Mouse (Mus musculus) heart, embryonic 14.5 days (tissue): ENCODE measurements around the gene Ldlrad3. TPM values are rescaled to one million over a fixed set of nuclear protein-coding genes. Genes with fewer than 3 reads are reported as not detected.

Experiments used
- ATAC-seq: fragments of 200-750 bp; cut with Nextera tagmentation; 2 replicates; pipeline ENCODE4 v1.8.0; 2017; ENCODE audit warnings: low read depth, moderate TSS enrichment; ENCODE audit not compliant: insufficient number of reproducible peaks, insufficient read depth, low FRiP score
- H3K27ac ChIP-seq, 2 experiments: fragments of 200-500 bp in 1 of 2; fragments of 300-500 bp in 1 of 2; sonication (generic) in 1 of 2; replicated peaks in 1 of 2; 2 replicates each; pipeline ENCODE4 v1.5.1; 2012 to 2014; ENCODE audit warnings: low read depth in 2 of 2, low read length in 2 of 2, control low read depth in 1 of 2, mild to moderate bottlenecking in 1 of 2, mixed read lengths in 1 of 2; ENCODE audit not compliant: control insufficient read depth in 1 of 2, insufficient read depth in 1 of 2
- H3K27me3 ChIP-seq: fragments of 300-500 bp; sonication (generic); 2 replicates; pipeline ENCODE4 v1.6.1; 2014; ENCODE audit warnings: mild to moderate bottlenecking, low read length, control low read depth; ENCODE audit not compliant: control insufficient read depth, insufficient read depth
- H3K36me3 ChIP-seq: fragments of 300-500 bp; sonication (generic); 2 replicates; pipeline ENCODE4 v1.6.1; 2014; ENCODE audit warnings: mild to moderate bottlenecking, control low read depth, low read length, mixed read lengths; ENCODE audit not compliant: control insufficient read depth, insufficient read depth
- H3K4me1 ChIP-seq, 2 experiments: fragments of 200-500 bp in 1 of 2; fragments of 300-500 bp in 1 of 2; sonication (generic) in 1 of 2; 2 replicates each; pipeline ENCODE4 v1.6.1; 2012 to 2014; ENCODE audit warnings: low read length in 2 of 2, control low read depth in 1 of 2, mixed read lengths in 1 of 2; ENCODE audit not compliant: control insufficient read depth in 2 of 2, insufficient read depth in 2 of 2
- H3K4me2 ChIP-seq: fragments of 300-500 bp; sonication (generic); 2 replicates; pipeline ENCODE4 v1.6.1; 2014; ENCODE audit warnings: mild to moderate bottlenecking, low read length
- H3K4me3 ChIP-seq, 2 experiments: fragments of 200-500 bp in 1 of 2; fragments of 300-500 bp in 1 of 2; sonication (generic) in 1 of 2; 2 replicates each; pipeline ENCODE4 v1.5.1; 2012 to 2014; ENCODE audit warnings: low read length in 2 of 2, mild to moderate bottlenecking in 2 of 2, control low read depth in 1 of 2, low read depth in 1 of 2, moderate library complexity in 1 of 2; ENCODE audit not compliant: control insufficient read depth in 1 of 2, insufficient read depth in 1 of 2
- H3K9ac ChIP-seq: fragments of 300-500 bp; sonication (generic); 2 replicates; pipeline ENCODE4 v1.6.1; 2014; ENCODE audit warnings: mild to moderate bottlenecking, low read length
- H3K9me3 ChIP-seq: fragments of 300-500 bp; sonication (generic); 2 replicates; pipeline ENCODE4 v1.6.1; 2016; ENCODE audit warnings: low read length, control low read depth; ENCODE audit not compliant: control insufficient read depth
- WGBS: fragments of 180-500 bp; shearing (Covaris S2); extraction: QIAGEN DNeasy Blood & Tissue Kit; methylation state at CpG from one replicate; pipeline ENCODE4 v1.1.7; 2014; 5-methylcytosine and 5-hydroxymethylcytosine counted together
- polyA plus RNA-seq: library from polyadenylated mRNA; unstranded; fragments of >200 nt; fragmentation: Nextera tagmentation; extraction: Ambion mirVana; gene quantifications from 2 replicates; pipeline ENCODE4 v1.2.1, GENCODE M21; 2014

The Ldlrad3 gene
- polyA plus RNA-seq, 1 experiment from 2014 or later, result 13.7 TPM

- no peak overlapping the region for H3K27ac ChIP-seq
- no peaks in the 10 kb centered on the region for H3K36me3 ChIP-seq
- no peak for ATAC-seq
- no peak overlapping the region for H3K4me2 ChIP-seq
- H3K4me1 ChIP-seq, result peaks cover 2 to 11% of the 10 kb centered on the region in 2 experiments; a peak in 3 of 4 replicates
- 66% methylated on average over 10 of the region's 10 CpGs for WGBS
- no peaks in the 10 kb centered on the region for H3K9me3 ChIP-seq
- no peak overlapping the region for H3K9ac ChIP-seq
- H3K4me3 ChIP-seq, result no peak overlapping the region
- H3K27me3 ChIP-seq, result no peaks in the 10 kb centered on the region
These were observed 115.0 kb downstream of the Ldlrad3 start for GRCm38 (mm10) chr2:102071022-102071717.

- Histone ChIP-seq H3K4me1 (peaks cover 10 to 14% of the 10 kb centered on the region in 2 experiments; a peak in 3 of 4 replicates), H3K9me3 (no peaks in the 10 kb centered on the region), H3K4me2 (no peak overlapping the region), H3K27me3 (no peaks in the 10 kb centered on the region), H3K27ac (no peak overlapping the region), H3K36me3 (no peaks in the 10 kb centered on the region), H3K9ac (no peak overlapping the region), H3K4me3 (no peak overlapping the region)
- 44% methylated on average over 8 of the region's 8 CpGs for WGBS
- no peak for ATAC-seq
These were observed 121.3 kb downstream of the Ldlrad3 start for GRCm38 (mm10) chr2:102064826-102065441.

- Histone ChIP-seq H3K9ac (no peak overlapping the region), H3K27me3 (no peaks in the 10 kb centered on the region), H3K36me3 (no peaks in the 10 kb centered on the region), H3K27ac (no peak overlapping the region), H3K4me3 (no peak overlapping the region), H3K4me1 (peaks cover 10 to 13% of the 10 kb centered on the region in 2 experiments; a peak in 3 of 4 replicates), H3K4me2 (no peak overlapping the region), H3K9me3 (no peaks in the 10 kb centered on the region)
- no peak for ATAC-seq
- WGBS, result 74% methylated on average over 7 of the region's 7 CpGs
These were observed 122.2 kb downstream of the Ldlrad3 start for GRCm38 (mm10) chr2:102063906-102064505.

GRCm38 (mm10) chr2:102062861-102063468 lies 123.2 kb downstream of the Ldlrad3 start:
- no peak for ATAC-seq
- peaks cover 10 to 13% of the 10 kb centered on the region in 2 experiments; a peak in 3 of 4 replicates for H3K4me1 ChIP-seq
- no peak overlapping the region for H3K9ac ChIP-seq
- WGBS, result 82% methylated on average over 7 of the region's 7 CpGs
- no peaks in the 10 kb centered on the region for H3K27me3 ChIP-seq
- H3K4me3 ChIP-seq, result no peak overlapping the region
- H3K4me2 ChIP-seq, result no peak overlapping the region
- H3K27ac ChIP-seq, result no peak overlapping the region
- H3K9me3 ChIP-seq, result no peaks in the 10 kb centered on the region
- no peaks in the 10 kb centered on the region for H3K36me3 ChIP-seq

GRCm38 (mm10) chr2:102061921-102062320 lies 124.3 kb downstream of the Ldlrad3 start:
- H3K9ac ChIP-seq, result no peak overlapping the region
- H3K27me3 ChIP-seq, result no peaks in the 10 kb centered on the region
- peaks cover 13 to 15% of the 10 kb centered on the region in 2 experiments; a peak in 3 of 4 replicates for H3K4me1 ChIP-seq
- no peak for ATAC-seq
- H3K4me3 ChIP-seq, result no peak overlapping the region
- no peaks in the 10 kb centered on the region for H3K36me3 ChIP-seq
- WGBS, result 79% methylated on average over 8 of the region's 8 CpGs
- no peaks in the 10 kb centered on the region for H3K9me3 ChIP-seq
- no peak overlapping the region for H3K4me2 ChIP-seq
- no peak overlapping the region for H3K27ac ChIP-seq

GRCm38 (mm10) chr2:102057746-102058145 lies 128.4 kb downstream of the Ldlrad3 start:
- Histone ChIP-seq H3K9me3 (no peaks in the 10 kb centered on the region), H3K9ac (no peak overlapping the region), H3K4me3 (no peak overlapping the region), H3K27ac (no peak overlapping the region), H3K4me1 (peaks cover 7 to 11% of the 10 kb centered on the region in 2 experiments; a peak in 3 of 4 replicates), H3K27me3 (no peaks in the 10 kb centered on the region), H3K36me3 (no peaks in the 10 kb centered on the region), H3K4me2 (no peak overlapping the region)
- 87% methylated on average over 12 of the region's 12 CpGs for WGBS
- no peak for ATAC-seq

- H3K4me1 ChIP-seq, result peaks cover 12 to 13% of the 10 kb centered on the region in 2 experiments; a peak in 3 of 4 replicates
- no peaks in the 10 kb centered on the region for H3K9me3 ChIP-seq
- no peaks in the 10 kb centered on the region for H3K36me3 ChIP-seq
- H3K9ac ChIP-seq, result no peak overlapping the region
- WGBS, result 68% methylated on average over 9 of the region's 9 CpGs
- no peaks in the 10 kb centered on the region for H3K27me3 ChIP-seq
- no peak for ATAC-seq
- no peak overlapping the region for H3K27ac ChIP-seq
- H3K4me3 ChIP-seq, result no peak overlapping the region
- no peak overlapping the region for H3K4me2 ChIP-seq
These were observed 129.0 kb downstream of the Ldlrad3 start for GRCm38 (mm10) chr2:102057029-102057685.
